Mouse (Mus musculus) midbrain, embryonic 11.5 days (tissue): ENCODE measurements around the gene Fam24b. TPM values are rescaled to one million over a fixed set of nuclear protein-coding genes. Genes with fewer than 3 reads are reported as not detected.

Experiments
- ATAC-seq: fragments of 200-750 bp; cut with Nextera tagmentation; 2 replicates; pipeline ENCODE4 v1.8.0; 2017; ENCODE audit warnings: moderate TSS enrichment, moderate library complexity; ENCODE audit not compliant: low FRiP score
- DNase-seq: peaks from one replicate; pipeline ENCODE4 v3.0.0; 2015; ENCODE audit warnings: low spot score; ENCODE audit errors: missing footprints
- H3K27ac ChIP-seq: fragments of 300-500 bp; sonication (generic); 2 replicates; pipeline ENCODE4 v1.5.1; 2014; ENCODE audit warnings: low read depth, low read length
- H3K27me3 ChIP-seq: fragments of 300-500 bp; sonication (generic); 2 replicates; pipeline ENCODE4 v1.6.1; 2014; ENCODE audit warnings: mild to moderate bottlenecking, low read length, moderate library complexity, mixed read lengths; ENCODE audit not compliant: control insufficient read depth, insufficient read depth
- H3K36me3 ChIP-seq: fragments of 300-500 bp; sonication (generic); 2 replicates; pipeline ENCODE4 v1.6.1; 2014; ENCODE audit warnings: mild to moderate bottlenecking, low read length, moderate library complexity, mixed read lengths; ENCODE audit not compliant: control insufficient read depth, insufficient read depth
- H3K4me1 ChIP-seq: fragments of 300-500 bp; sonication (generic); 2 replicates; pipeline ENCODE4 v1.6.1; 2014; ENCODE audit warnings: low read length; ENCODE audit not compliant: control insufficient read depth, insufficient read depth
- H3K4me2 ChIP-seq: fragments of 300-500 bp; sonication (generic); 2 replicates; pipeline ENCODE4 v1.6.1; 2014; ENCODE audit warnings: mild to moderate bottlenecking, moderate library complexity
- H3K4me3 ChIP-seq: fragments of 300-500 bp; sonication (generic); 2 replicates; pipeline ENCODE4 v1.5.1; 2014; ENCODE audit warnings: low read depth, low read length
- H3K9ac ChIP-seq: fragments of 300-500 bp; sonication (generic); 2 replicates; pipeline ENCODE4 v1.6.1; 2014; ENCODE audit warnings: low read length
- H3K9me3 ChIP-seq: fragments of 300-500 bp; sonication (generic); 2 replicates; pipeline ENCODE4 v1.6.1; 2016; ENCODE audit warnings: low read length; ENCODE audit not compliant: control insufficient read depth
- WGBS: fragments of 180-500 bp; shearing (Covaris S2); extraction: QIAGEN DNeasy Blood & Tissue Kit; methylation state at CpG from one replicate; pipeline ENCODE4 v1.1.7; 2014; 5-methylcytosine and 5-hydroxymethylcytosine counted together
- polyA plus RNA-seq: library from polyadenylated mRNA; unstranded; fragments of >200 nt; fragmentation: Nextera tagmentation; extraction: Ambion mirVana; gene quantifications from 2 replicates; pipeline ENCODE4 v1.2.1, GENCODE M21; 2014

Fam24b gene
- polyA plus RNA-seq, 1 experiment from 2014 or later, result not detected

- H3K36me3 ChIP-seq, result no peaks in the 10 kb centered on the region
- no peaks in the 10 kb centered on the region for H3K9me3 ChIP-seq
- no peak overlapping the region for H3K4me2 ChIP-seq
- no peak overlapping the region for H3K4me3 ChIP-seq
- H3K4me1 ChIP-seq, result no peaks in the 10 kb centered on the region
- no peak for DNase-seq
- no peak for ATAC-seq
- no peaks in the 10 kb centered on the region for H3K27me3 ChIP-seq
- H3K27ac ChIP-seq, result no peak overlapping the region
- no peak overlapping the region for H3K9ac ChIP-seq
- 85% methylated on average over 5 of the region's 5 CpGs for whole genome bisulfite sequencing
Observed at GRCm38 (mm10) chr7:131306733-131307132, 22.6 kb downstream of the Fam24b start.

GRCm38 (mm10) chr7:131303340-131303739, 26.0 kb downstream of the Fam24b start:
- H3K4me2 ChIP-seq, result no peak overlapping the region
- no peaks in the 10 kb centered on the region for H3K9me3 ChIP-seq
- no peak for DNase-seq
- H3K27ac ChIP-seq, result no peak overlapping the region
- no peak overlapping the region for H3K9ac ChIP-seq
- H3K27me3 ChIP-seq, result no peaks in the 10 kb centered on the region
- no peaks in the 10 kb centered on the region for H3K36me3 ChIP-seq
- no peak overlapping the region for H3K4me3 ChIP-seq
- 79% methylated on average over 8 of the region's 8 CpGs for WGBS
- no peaks in the 10 kb centered on the region for H3K4me1 ChIP-seq
- ATAC-seq, result no peak

- Histone ChIP-seq H3K36me3 (no peaks in the 10 kb centered on the region), H3K9ac (no peak overlapping the region), H3K27ac (no peak overlapping the region), H3K4me1 (no peaks in the 10 kb centered on the region), H3K9me3 (no peaks in the 10 kb centered on the region), H3K27me3 (no peaks in the 10 kb centered on the region), H3K4me3 (no peak overlapping the region), H3K4me2 (no peak overlapping the region)
- WGBS, result 82% methylated on average over 8 of the region's 8 CpGs
- DNase-seq, result no peak
- no peak for ATAC-seq
Observed at GRCm38 (mm10) chr7:131297151-131297550, 32.2 kb downstream of the Fam24b start.

Other genes with a start within 250 kb of the Fam24b start
- not detected in 2 replicates for gene 4933402N03Rik, start 183.2 kb downstream of the Fam24b start, polyA plus RNA-seq
- not detected in 2 replicates for gene 5430419D17Rik, start 155.1 kb downstream of the Fam24b start, polyA plus RNA-seq
- gene Cuzd1, start 7.2 kb downstream of the Fam24b start, polyA plus RNA-seq, result not detected in 2 replicates
- 0.29 TPM in 1 of 2 replicates, not detected in the other for gene Fam24a, start 4.3 kb upstream of the Fam24b start, polyA plus RNA-seq
- 18.6 and 23.9 TPM in 2 replicates for gene 2310057M21Rik, start 33.2 kb upstream of the Fam24b start, polyA plus RNA-seq
- gene Pstk, start 41.6 kb upstream of the Fam24b start, polyA plus RNA-seq, result 63.8 and 65.6 TPM in 2 replicates
- gene Ikzf5, start 81.0 kb upstream of the Fam24b start, polyA plus RNA-seq, result 27.8 and 31.9 TPM in 2 replicates
- 91.0 and 107 TPM in 2 replicates for gene Acadsb, start 81.1 kb upstream of the Fam24b start, polyA plus RNA-seq
- 0.18 TPM in 1 of 2 replicates, not detected in the other for gene Hmx3, start 213.4 kb upstream of the Fam24b start, polyA plus RNA-seq
- gene Hmx2, start 219.3 kb upstream of the Fam24b start, polyA plus RNA-seq, result 0.10 and 0.19 TPM in 2 replicates
- gene Bub3, start 230.7 kb upstream of the Fam24b start, polyA plus RNA-seq, result 275 and 279 TPM in 2 replicates